Mouse (Mus musculus) MEL (cell line): ENCODE results near the gene Tap2. TPM values are rescaled to one million over a fixed set of nuclear protein-coding genes. Genes with fewer than 3 reads are reported as not detected.
A peak's percentile ranks its signal among the peaks of the same experiment; 100 is the strongest.

ENCODE experiments used
- DNase-seq: peaks from one replicate; pipeline ENCODE4 v3.0.0; 2011; ENCODE audit warnings: low read depth, low spot score
- H3K27ac ChIP-seq: 2 replicates; pipeline ENCODE4 v1.5.1; 2012; ENCODE audit warnings: low read depth, mild to moderate bottlenecking, control low read depth, low read length, moderate library complexity; ENCODE audit not compliant: control insufficient read depth
- H3K27me3 ChIP-seq, 2 experiments: fragments of 150-350 bp in 1 of 2; sonication (generic) in 1 of 2; 2 replicates each; pipeline ENCODE4 v1.6.1; 2012; ENCODE audit warnings: low read length in 2 of 2, mild to moderate bottlenecking in 2 of 2, improper control_type of control experiment in 1 of 2, moderate library complexity in 1 of 2; ENCODE audit not compliant: insufficient read depth in 2 of 2, control insufficient read depth in 1 of 2
- H3K36me3 ChIP-seq, 2 experiments: 2 replicates each; pipeline ENCODE4 v1.6.1; 2012 to 2014; ENCODE audit warnings: low read length in 2 of 2, improper control_type of control experiment in 1 of 2, inconsistent platforms in 1 of 2, mild to moderate bottlenecking in 1 of 2; ENCODE audit not compliant: insufficient read depth in 2 of 2, control insufficient read depth in 1 of 2
- H3K4me1 ChIP-seq, 2 experiments: fragments of 150-350 bp in 1 of 2; sonication (generic) in 1 of 2; 2 replicates each; pipeline ENCODE4 v1.6.1; 2012; ENCODE audit warnings: low read length in 2 of 2, improper control_type of control experiment in 1 of 2, mild to moderate bottlenecking in 1 of 2; ENCODE audit not compliant: insufficient read depth in 2 of 2, control insufficient read depth in 1 of 2
- H3K4me3 ChIP-seq, 2 experiments: fragments of 150-350 bp in 1 of 2; sonication (generic) in 1 of 2; 2 replicates each; pipeline ENCODE4 v1.5.1; 2012; ENCODE audit warnings: low read depth in 2 of 2, low read length in 2 of 2, mild to moderate bottlenecking in 2 of 2, moderate library complexity in 2 of 2, control low read depth in 1 of 2, improper control_type of control experiment in 1 of 2; ENCODE audit not compliant: control insufficient read depth in 1 of 2, insufficient read depth in 1 of 2
- H3K79me2 ChIP-seq: 2 replicates; pipeline ENCODE4 v1.6.1; 2012; ENCODE audit warnings: mild to moderate bottlenecking, low read length, moderate library complexity; ENCODE audit not compliant: control insufficient read depth, poor library complexity, insufficient read depth
- H3K9ac ChIP-seq: 2 replicates; pipeline ENCODE4 v1.6.1; 2012; ENCODE audit warnings: low read depth, mild to moderate bottlenecking, control low read depth, low read length, moderate library complexity; ENCODE audit not compliant: control insufficient read depth, poor library complexity, severe bottlenecking
- H3K9me3 ChIP-seq: fragments of 150-350 bp; sonication (generic); replicated peaks from 2 replicates; pipeline ENCODE4 v1.6.1; 2012; ENCODE audit warnings: mild to moderate bottlenecking, low read length, improper control_type of control experiment, moderate library complexity; ENCODE audit not compliant: insufficient read depth
- BHLHE40 ChIP-seq: IDR thresholded peaks from 2 replicates; pipeline ENCODE4 v1.6.1; 2012; ENCODE audit warnings: low read depth, mild to moderate bottlenecking, inconsistent platforms, low read length, improper control_type of control experiment, borderline replicate concordance
- CHD1 ChIP-seq: IDR thresholded peaks from 2 replicates; pipeline ENCODE4 v1.6.1; 2012; ENCODE audit warnings: low read depth, mild to moderate bottlenecking, inconsistent platforms, low read length, improper control_type of control experiment
- E2F4 ChIP-seq: IDR thresholded peaks from 2 replicates; pipeline ENCODE4 v1.6.1; 2011; ENCODE audit warnings: low read depth, low read length, improper control_type of control experiment, borderline replicate concordance
- EP300 ChIP-seq, 2 experiments: IDR thresholded peaks; 2 replicates each; pipeline ENCODE4 v1.6.1; 2011; ENCODE audit warnings: improper control_type of control experiment in 2 of 2, low read length in 2 of 2, low read depth in 1 of 2, mild to moderate bottlenecking in 1 of 2
- ETS1 ChIP-seq: IDR thresholded peaks from 2 replicates; pipeline ENCODE4 v1.6.1; 2012; ENCODE audit warnings: low read depth, mild to moderate bottlenecking, inconsistent platforms, low read length, improper control_type of control experiment, moderate library complexity
- HCFC1 ChIP-seq: IDR thresholded peaks from 2 replicates; pipeline ENCODE4 v1.6.1; 2012; ENCODE audit warnings: low read depth, mild to moderate bottlenecking, inconsistent platforms, low read length, improper control_type of control experiment, moderate library complexity
- MAX ChIP-seq: IDR thresholded peaks from 2 replicates; pipeline ENCODE4 v1.6.1; 2011; ENCODE audit warnings: low read length, improper control_type of control experiment
- MEF2A ChIP-seq: IDR thresholded peaks from 2 replicates; pipeline ENCODE4 v1.6.1; 2014; ENCODE audit warnings: low read depth, mild to moderate bottlenecking, inconsistent platforms, low read length, improper control_type of control experiment; ENCODE audit not compliant: poor library complexity, insufficient replicate concordance, severe bottlenecking; ENCODE audit errors: extremely low read depth
- NRF1 ChIP-seq: IDR thresholded peaks from 2 replicates; pipeline ENCODE4 v1.6.1; 2014; ENCODE audit warnings: low read depth, mild to moderate bottlenecking, inconsistent platforms, low read length, improper control_type of control experiment, moderate library complexity; ENCODE audit not compliant: poor library complexity, insufficient read depth, severe bottlenecking
- POLR2A ChIP-seq, 2 experiments: IDR thresholded peaks; 2 replicates each; pipeline ENCODE4 v1.6.1; 2011 to 2012; ENCODE audit warnings: low read length in 2 of 2, mild to moderate bottlenecking in 2 of 2, control low read depth in 1 of 2, improper control_type of control experiment in 1 of 2, low read depth in 1 of 2, moderate library complexity in 1 of 2; ENCODE audit not compliant: control insufficient read depth in 1 of 2, insufficient read depth in 1 of 2, poor library complexity in 1 of 2
- POLR2AphosphoS2 ChIP-seq: IDR thresholded peaks from 2 replicates; pipeline ENCODE4 v1.6.1; 2011; ENCODE audit warnings: low read length, improper control_type of control experiment
- SIN3A ChIP-seq: IDR thresholded peaks from 2 replicates; pipeline ENCODE4 v1.6.1; 2012; ENCODE audit warnings: low read length, improper control_type of control experiment, inconsistent platforms
- SMC3 ChIP-seq: IDR thresholded peaks from 2 replicates; pipeline ENCODE4 v1.6.1; 2011; ENCODE audit warnings: low read depth, low read length, improper control_type of control experiment
- TAL1 ChIP-seq: IDR thresholded peaks from 2 replicates; pipeline ENCODE4 v1.6.1; 2012; ENCODE audit warnings: mild to moderate bottlenecking, inconsistent platforms, low read length, moderate library complexity, mixed read lengths
- TCF12 ChIP-seq: IDR thresholded peaks from 2 replicates; pipeline ENCODE4 v1.6.1; 2014; ENCODE audit warnings: low read depth, mild to moderate bottlenecking, inconsistent platforms, low read length, improper control_type of control experiment, moderate library complexity
- UBTF ChIP-seq: IDR thresholded peaks from 2 replicates; pipeline ENCODE4 v1.6.1; 2012; ENCODE audit warnings: low read depth, mild to moderate bottlenecking, inconsistent platforms, low read length, improper control_type of control experiment, moderate library complexity, borderline replicate concordance; ENCODE audit not compliant: insufficient read depth
- ZKSCAN1 ChIP-seq: IDR thresholded peaks from 2 replicates; pipeline ENCODE4 v1.6.1; 2012; ENCODE audit warnings: low read depth, mild to moderate bottlenecking, inconsistent platforms, low read length, improper control_type of control experiment, moderate library complexity
- polyA plus RNA-seq, 2 experiments: library from polyadenylated mRNA; stranded (reverse) in 1 of 2; unstranded in 1 of 2; fragments of >175 nt in 1 of 2; fragments of >200 nt in 1 of 2; gene quantifications; 2 replicates each; pipeline versions ENCODE4 v1.2.1 to v1.2.4; 2012; ENCODE audit warnings: low replicate concordance in 2 of 2, low read depth in 1 of 2; ENCODE audit not compliant: insufficient read length in 2 of 2, insufficient read depth in 1 of 2, missing spikeins in 1 of 2
- total RNA-seq: library from RNA; depleted of rRNA; stranded (reverse); fragments of 300-350 nt; gene quantifications from 2 replicates; pipeline ENCODE4 v1.2.3, GENCODE M21; 2012

Gene Tap2
- total and polyA plus RNA-seq, 3 experiments: 48.5 to 63.0 TPM; not detected in 1

DNA sequence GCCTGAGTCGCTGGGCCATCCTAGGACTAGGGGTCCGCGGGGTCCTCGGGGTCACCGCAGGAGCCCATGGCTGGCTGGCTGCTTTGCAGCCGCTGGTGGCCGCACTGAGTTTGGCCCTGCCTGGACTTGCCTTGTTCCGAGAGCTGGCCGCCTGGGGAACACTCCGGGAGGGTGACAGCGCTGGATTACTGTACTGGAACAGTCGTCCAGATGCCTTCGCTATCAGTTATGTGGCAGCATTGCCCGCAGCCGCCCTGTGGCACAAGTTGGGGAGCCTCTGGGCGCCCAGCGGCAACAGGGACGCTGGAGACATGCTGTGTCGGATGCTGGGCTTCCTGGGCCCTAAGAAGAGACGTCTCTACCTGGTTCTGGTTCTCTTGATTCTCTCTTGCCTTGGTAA is 15.3 kb upstream of the Tap2 start:
- TF ChIP-seq TCF12: no peak
- TF ChIP-seq ETS1: no peak
- no peak for TF ChIP-seq UBTF
- TF ChIP-seq TAL1: peak; percentile 58
- no peak for TF ChIP-seq BHLHE40
- TF ChIP-seq CHD1: 0 out of 2 replicates have a peak, but pooled peaks have one; percentile 39
- TF ChIP-seq POLR2A (IDR thresholded peaks at IDR 0.05; ENCODE audit: control insufficient read depth in 1 of 2, insufficient read depth in 1 of 2, low read depth in 1 of 2, low read length in 2 of 2, poor library complexity in 1 of 2): no peak
- TF ChIP-seq SIN3A: 0 out of 2 replicates have a peak, but pooled peaks have one; percentile 26
- no peak for TF ChIP-seq ZKSCAN1
- no peak for TF ChIP-seq POLR2AphosphoS2
- Histone ChIP-seq H3K4me1 (peaks cover 16 to 30% of the 10 kb centered on the region in 2 experiments), H3K36me3 (peaks cover 0 to 8% of the 10 kb centered on the region in 2 experiments; a peak in 3 of 4 replicates), H3K27ac (peak overlapping the region; percentile 87), H3K9ac (peak overlapping the region; percentile 92), H3K9me3 (no peaks in the 10 kb centered on the region), H3K27me3 (no peaks in the 10 kb centered on the region), H3K79me2 (peaks cover 10% of the 10 kb centered on the region), H3K4me3 (peak overlapping the region; percentile 79 to 83)
- peak; percentile 65 for DNase-seq

DNA sequence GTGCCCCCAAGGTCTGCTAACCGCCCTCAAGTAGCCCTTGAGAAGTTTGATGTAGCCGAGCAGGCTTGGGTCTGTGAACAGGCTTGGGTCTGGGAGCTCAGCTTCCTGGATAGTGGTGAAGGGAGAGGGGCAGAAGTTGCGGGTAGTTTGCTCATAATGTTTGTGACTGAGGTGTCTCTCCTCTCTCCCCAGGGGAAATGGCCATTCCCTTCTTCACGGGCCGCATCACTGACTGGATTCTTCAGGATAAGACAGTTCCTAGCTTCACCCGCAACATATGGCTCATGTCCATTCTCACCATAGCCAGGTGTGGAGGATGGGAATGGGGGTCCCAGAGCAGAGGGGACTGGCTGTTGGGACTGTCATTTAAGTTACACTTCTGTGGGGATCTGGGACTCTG is 14.3 kb upstream of the Tap2 start:
- H3K9me3 ChIP-seq: no peaks in the 10 kb centered on the region
- H3K27ac ChIP-seq: no peak overlapping the region
- no peak for TF ChIP-seq SMC3
- no peak for TF ChIP-seq EP300 (IDR thresholded peaks at IDR 0.05; ENCODE audit: low read depth in 1 of 2, low read length in 2 of 2)
- no peak for TF ChIP-seq CHD1
- no peak for TF ChIP-seq MAX
- TF ChIP-seq E2F4: no peak
- no peak for TF ChIP-seq MEF2A
- no peak for TF ChIP-seq POLR2A (IDR thresholded peaks at IDR 0.05; ENCODE audit: control insufficient read depth in 1 of 2, insufficient read depth in 1 of 2, low read depth in 1 of 2, low read length in 2 of 2, poor library complexity in 1 of 2)
- no peak for TF ChIP-seq HCFC1
- no peak for TF ChIP-seq NRF1
- peak overlapping the region in 1 of 2 experiments; percentile 42; a peak in 2 of 4 replicates for H3K4me3 ChIP-seq
- peaks cover 10% of the 10 kb centered on the region for H3K79me2 ChIP-seq
- peaks cover 13 to 23% of the 10 kb centered on the region in 2 experiments for H3K4me1 ChIP-seq
- no peak overlapping the region for H3K9ac ChIP-seq
- H3K36me3 ChIP-seq: peaks cover 0 to 7% of the 10 kb centered on the region in 2 experiments; a peak in 3 of 4 replicates
- no peaks in the 10 kb centered on the region for H3K27me3 ChIP-seq
- no peak for DNase-seq
